Mouse (Mus musculus) intestine, embryonic 15.5 days (tissue): ENCODE data around the gene Fam102a. TPM values are rescaled to one million over a fixed set of nuclear protein-coding genes. Genes with fewer than 3 reads are reported as not detected.

ENCODE experiments used
- ATAC-seq: fragments of 200-750 bp; cut with Nextera tagmentation; 2 replicates; pipeline ENCODE4 v1.8.0; 2017; ENCODE audit warnings: moderate TSS enrichment, moderate library complexity
- H3K27ac ChIP-seq: fragments of 300-500 bp; sonication (generic); 2 replicates; pipeline ENCODE4 v1.5.1; 2015; ENCODE audit warnings: mild to moderate bottlenecking, inconsistent platforms
- H3K27me3 ChIP-seq: fragments of 300-500 bp; sonication (generic); replicated peaks from 2 replicates; pipeline ENCODE4 v1.6.1; 2015; ENCODE audit warnings: inconsistent platforms
- H3K36me3 ChIP-seq: fragments of 300-500 bp; sonication (generic); 2 replicates; pipeline ENCODE4 v1.6.1; 2015; ENCODE audit warnings: inconsistent platforms
- H3K4me1 ChIP-seq: fragments of 300-500 bp; sonication (generic); replicated peaks from 2 replicates; pipeline ENCODE4 v1.6.1; 2015; ENCODE audit warnings: inconsistent platforms
- H3K4me2 ChIP-seq: fragments of 300-500 bp; sonication (generic); replicated peaks from 2 replicates; pipeline ENCODE4 v1.6.1; 2015; ENCODE audit warnings: mild to moderate bottlenecking, inconsistent platforms
- H3K4me3 ChIP-seq: fragments of 300-500 bp; sonication (generic); replicated peaks from 2 replicates; pipeline ENCODE4 v1.5.1; 2015; ENCODE audit warnings: inconsistent platforms
- H3K9ac ChIP-seq: fragments of 300-500 bp; sonication (generic); 2 replicates; pipeline ENCODE4 v1.6.1; 2015; ENCODE audit warnings: inconsistent platforms
- H3K9me3 ChIP-seq: fragments of 300-500 bp; sonication (generic); 2 replicates; pipeline ENCODE4 v1.6.1; 2016; ENCODE audit warnings: inconsistent platforms
- WGBS: fragments of 180-500 bp; shearing (Covaris S2); methylation state at CpG from one replicate; pipeline ENCODE4 v1.1.7; 2015; 5-methylcytosine and 5-hydroxymethylcytosine counted together
- polyA plus RNA-seq: library from polyadenylated mRNA; unstranded; fragments of >200 nt; fragmentation: Nextera tagmentation; extraction: Ambion mirVana; gene quantifications from 2 replicates; pipeline ENCODE4 v1.2.1, GENCODE M21; 2015

The Fam102a gene
- polyA plus RNA-seq, 1 experiment from 2014 or later = 9.7 TPM

- H3K27me3 ChIP-seq = no peaks in the 10 kb centered on the region
- no peaks in the 10 kb centered on the region for H3K36me3 ChIP-seq
- H3K9me3 ChIP-seq = no peaks in the 10 kb centered on the region
- H3K27ac ChIP-seq = peak overlapping the region; percentile 56
- peaks cover 34% of the 10 kb centered on the region for H3K4me1 ChIP-seq
- 7% methylated on average over 34 of the region's 34 CpGs for WGBS
- H3K4me2 ChIP-seq = peak overlapping the region; percentile 87
- H3K4me3 ChIP-seq = peak overlapping the region; percentile 76
- peak; percentile 44 for ATAC-seq
- peak overlapping the region; percentile 61 for H3K9ac ChIP-seq
These were observed 72.3 kb downstream of the Fam102a start for GRCm38 (mm10) chr2:32607262-32607947.

DNA sequence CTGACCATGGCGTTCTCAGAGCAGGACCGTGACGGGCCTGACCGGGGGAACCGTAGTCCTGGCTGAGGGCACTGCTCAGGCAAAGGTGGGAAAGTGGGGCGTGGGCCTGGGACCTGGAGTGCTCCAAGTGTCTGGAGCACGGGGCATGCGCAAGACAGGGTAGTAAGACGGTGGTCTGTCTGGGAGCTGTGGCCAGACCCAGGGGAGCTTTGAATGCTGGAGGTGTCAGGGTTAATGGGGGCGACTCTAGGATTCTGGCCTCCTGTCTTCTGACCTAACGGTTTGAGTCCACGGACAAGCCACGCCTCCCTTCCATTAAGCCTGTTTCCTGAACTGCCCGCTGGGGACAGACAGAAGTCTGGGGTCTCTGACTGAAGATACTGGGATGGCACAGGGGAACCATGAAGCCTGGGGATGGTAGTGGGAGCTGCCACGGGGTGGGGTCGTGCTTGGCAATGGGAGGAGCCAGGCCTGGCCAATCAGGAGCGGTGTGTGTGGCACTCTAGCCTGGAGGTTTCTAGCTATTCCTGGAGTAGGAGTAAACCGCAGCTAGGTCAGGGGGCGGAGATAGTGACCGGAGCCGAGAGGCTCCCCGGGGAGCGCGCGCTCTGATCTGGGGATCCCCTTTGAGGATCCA, 73.1 kb downstream of the Fam102a start:
- Histone ChIP-seq H3K4me2 (peak overlapping the region; percentile 87), H3K9me3 (no peaks in the 10 kb centered on the region), H3K4me3 (peak overlapping the region; percentile 76), H3K27me3 (no peaks in the 10 kb centered on the region), H3K9ac (peak overlapping the region; percentile 47), H3K4me1 (peaks cover 33% of the 10 kb centered on the region), H3K36me3 (no peaks in the 10 kb centered on the region), H3K27ac (peak overlapping the region; percentile 56)
- ATAC-seq = peak; percentile 54
- WGBS = 8% methylated on average over 25 of the region's 25 CpGs

GRCm38 (mm10) chr2:32608778-32609435, 73.8 kb downstream of the Fam102a start:
- Histone ChIP-seq H3K27ac (peak overlapping the region; percentile 56; the same call in 1 of the 2 replicates), H3K9ac (peak overlapping the region; percentile 47), H3K4me2 (peak overlapping the region; percentile 87), H3K9me3 (no peaks in the 10 kb centered on the region), H3K36me3 (no peaks in the 10 kb centered on the region), H3K4me3 (peak overlapping the region; percentile 76), H3K4me1 (peaks cover 33% of the 10 kb centered on the region), H3K27me3 (no peaks in the 10 kb centered on the region)
- peak; percentile 13; the same call in 1 of the 2 replicates for ATAC-seq
- WGBS = 52% methylated on average over 18 of the region's 18 CpGs

DNA sequence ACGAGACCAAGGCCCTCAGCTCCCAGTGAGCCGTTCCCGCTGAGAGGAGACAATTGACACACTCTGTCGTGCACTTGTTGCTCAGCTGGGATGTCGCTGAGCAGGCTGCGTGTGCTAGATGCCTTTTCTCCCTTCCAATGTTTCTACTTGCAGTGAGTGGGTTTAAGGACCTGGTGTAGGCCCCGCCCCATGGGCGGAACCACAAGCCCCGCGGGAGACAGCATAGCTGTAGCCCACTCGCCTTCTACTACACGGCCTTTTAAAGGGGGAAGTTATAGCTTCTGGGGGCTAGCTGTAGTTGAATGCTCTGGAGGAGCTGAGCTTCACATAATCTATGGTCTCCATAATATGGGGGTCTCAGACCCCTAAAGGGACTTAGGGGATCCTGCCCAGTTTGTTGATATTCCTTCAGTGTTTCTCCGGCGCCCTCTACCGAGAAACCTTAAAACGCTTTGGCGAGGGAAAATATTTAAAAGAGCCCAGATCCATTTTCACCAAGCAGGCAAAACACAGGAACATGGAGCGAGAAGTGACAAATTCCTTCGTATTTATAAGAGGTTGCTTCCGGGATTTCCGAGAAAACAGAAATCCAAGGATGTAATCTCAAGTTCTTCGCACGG, 75.6 kb downstream of the Fam102a start:
- no peaks in the 10 kb centered on the region for H3K9me3 ChIP-seq
- no peak; the same call in 1 of the 2 replicates for ATAC-seq
- WGBS = 12% methylated on average over 23 of the region's 23 CpGs

DNA sequence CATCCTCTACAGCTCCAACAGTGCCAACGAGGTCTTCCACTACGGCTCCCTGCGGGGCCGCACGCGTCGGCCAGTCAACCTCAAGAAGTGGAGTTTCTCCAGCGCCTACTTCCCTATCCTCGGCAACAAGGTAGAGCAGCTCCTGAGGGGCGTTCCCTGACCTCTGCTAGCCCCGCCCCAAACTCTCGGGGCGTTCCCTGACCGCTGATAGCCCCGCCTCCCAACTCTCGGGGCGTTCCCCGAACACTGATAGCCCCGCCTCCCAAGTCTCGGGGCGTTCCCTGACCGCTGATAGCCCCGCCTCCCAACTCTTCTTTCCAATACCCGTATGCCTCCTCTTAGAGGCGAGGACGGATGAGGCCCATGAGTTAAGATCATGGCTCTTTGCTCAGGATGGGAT, 77.1 kb downstream of the Fam102a start:
- peaks cover 32% of the 10 kb centered on the region for H3K4me1 ChIP-seq
- no peaks in the 10 kb centered on the region for H3K27me3 ChIP-seq
- no peaks in the 10 kb centered on the region for H3K9me3 ChIP-seq
- peaks cover 4% of the 10 kb centered on the region for H3K36me3 ChIP-seq
- H3K4me3 ChIP-seq = no peak overlapping the region
- ATAC-seq = no peak
- H3K4me2 ChIP-seq = no peak overlapping the region
- WGBS = 74% methylated on average over 26 of the region's 26 CpGs
- H3K27ac ChIP-seq = no peak overlapping the region
- H3K9ac ChIP-seq = no peak overlapping the region

More for the DNA sequence above, 75.6 kb downstream of the Fam102a start:
- Histone ChIP-seq H3K4me3 (peak overlapping the region; percentile 34), H3K36me3 (peaks cover 4% of the 10 kb centered on the region), H3K27ac (no peak overlapping the region), H3K4me1 (peaks cover 33% of the 10 kb centered on the region), H3K9ac (0 out of 2 replicates have a peak overlapping the region, but pooled peaks have one; percentile 6), H3K27me3 (no peaks in the 10 kb centered on the region), H3K4me2 (peak overlapping the region; percentile 66)

DNA sequence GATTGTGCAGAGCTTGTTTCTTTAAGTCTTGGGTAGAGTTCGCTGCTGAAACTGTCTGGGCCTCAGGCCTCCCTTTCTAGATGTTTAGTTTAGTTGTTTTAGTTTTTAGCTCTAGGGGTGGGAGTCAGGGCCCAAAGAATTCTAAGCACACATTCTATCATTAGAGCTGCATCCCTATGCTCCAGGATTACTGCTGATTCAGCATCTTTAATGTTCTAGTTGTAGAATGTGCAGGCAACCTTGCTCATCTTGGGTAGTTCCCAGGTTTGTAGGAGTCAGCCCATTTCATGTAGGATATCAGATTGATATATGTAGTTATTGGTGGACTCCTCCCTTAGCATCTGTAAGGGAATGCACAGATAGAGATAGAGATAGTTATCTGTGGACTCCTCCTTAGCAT, 82.0 kb downstream of the Fam102a start:
- no peak overlapping the region for H3K4me2 ChIP-seq
- H3K36me3 ChIP-seq = peaks cover 4% of the 10 kb centered on the region
- H3K27me3 ChIP-seq = no peaks in the 10 kb centered on the region
- H3K27ac ChIP-seq = no peak overlapping the region
- H3K4me3 ChIP-seq = no peak overlapping the region
- ATAC-seq = no peak
- WGBS = 92% methylated on average over 1 of the region's 1 CpGs
- H3K4me1 ChIP-seq = peaks cover 31% of the 10 kb centered on the region
- H3K9ac ChIP-seq = no peak overlapping the region
- no peaks in the 10 kb centered on the region for H3K9me3 ChIP-seq

DNA sequence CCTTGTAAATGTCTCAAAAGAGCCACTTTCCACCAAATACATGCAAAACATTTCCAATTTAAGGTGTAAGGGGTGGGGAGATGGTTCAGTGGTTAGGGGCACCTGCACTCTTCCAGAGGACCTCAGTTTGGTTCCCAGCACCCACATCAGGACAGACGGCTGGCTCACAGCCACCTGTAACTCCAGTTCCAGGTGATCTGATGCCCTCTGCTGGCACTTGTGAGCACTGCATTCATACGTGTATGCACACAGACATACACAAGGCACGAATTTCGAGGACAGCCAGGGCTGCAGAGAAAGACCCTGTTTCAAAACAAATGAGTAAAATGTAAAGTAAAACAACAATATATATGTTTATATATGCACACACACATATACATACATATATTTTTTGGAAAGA, 82.5 kb downstream of the Fam102a start:
- no peak overlapping the region for H3K27ac ChIP-seq
- no peak overlapping the region for H3K4me2 ChIP-seq
- no peak overlapping the region for H3K9ac ChIP-seq
- H3K9me3 ChIP-seq = no peaks in the 10 kb centered on the region
- H3K4me1 ChIP-seq = peaks cover 30% of the 10 kb centered on the region
- WGBS = 94% methylated on average over 4 of the region's 4 CpGs
- no peak overlapping the region for H3K4me3 ChIP-seq
- H3K27me3 ChIP-seq = no peaks in the 10 kb centered on the region
- H3K36me3 ChIP-seq = peaks cover 4% of the 10 kb centered on the region
- no peak for ATAC-seq

DNA sequence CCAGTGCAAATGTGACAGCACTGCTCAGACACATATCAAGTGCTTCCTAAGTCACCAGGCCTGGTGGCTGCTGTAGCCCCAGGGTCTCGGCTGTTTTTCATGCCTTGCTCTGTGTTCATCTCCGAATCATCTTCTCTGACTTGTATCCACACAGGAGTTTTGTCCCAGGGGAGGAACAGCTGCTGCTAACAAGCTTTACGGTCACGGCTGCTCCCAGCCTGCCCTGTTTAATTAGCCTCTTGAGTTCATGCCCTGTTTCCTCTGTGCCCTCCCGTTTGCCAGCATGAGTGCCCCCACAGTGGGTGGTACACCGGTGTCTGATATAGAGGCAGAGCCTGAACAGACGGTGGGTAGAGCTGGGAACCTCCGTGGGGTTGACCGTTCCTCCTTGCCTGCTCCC, 82.9 kb downstream of the Fam102a start:
- peaks cover 4% of the 10 kb centered on the region for H3K36me3 ChIP-seq
- H3K9ac ChIP-seq = no peak overlapping the region
- peaks cover 30% of the 10 kb centered on the region for H3K4me1 ChIP-seq
- H3K9me3 ChIP-seq = no peaks in the 10 kb centered on the region
- no peak overlapping the region for H3K27ac ChIP-seq
- no peak for ATAC-seq
- H3K4me2 ChIP-seq = no peak overlapping the region
- no peaks in the 10 kb centered on the region for H3K27me3 ChIP-seq
- no peak overlapping the region for H3K4me3 ChIP-seq
- 79% methylated on average over 9 of the region's 9 CpGs for WGBS

Other genes starting within 250 kb of the Fam102a start
- gene Golga2, start 247.9 kb upstream of the Fam102a start, polyA plus RNA-seq = 19.7 and 20.5 TPM in 2 replicates
- 387 and 409 TPM in 2 replicates for gene Swi5, start 247.3 kb upstream of the Fam102a start, polyA plus RNA-seq
- 38.9 and 39.8 TPM in 2 replicates for gene Ciz1, start 183.0 kb upstream of the Fam102a start, polyA plus RNA-seq
- gene Dnm1, start 182.0 kb upstream of the Fam102a start, polyA plus RNA-seq = 12.2 and 16.4 TPM in 2 replicates
- gene 1110008P14Rik, start 153.4 kb upstream of the Fam102a start, polyA plus RNA-seq = 38.6 and 42.5 TPM in 2 replicates
- gene Lcn2, start 147.1 kb upstream of the Fam102a start, polyA plus RNA-seq = 1.8 and 4.7 TPM in 2 replicates
- gene Ptges2, start 139.4 kb upstream of the Fam102a start, polyA plus RNA-seq = 43.5 and 48.2 TPM in 2 replicates
- 4.7 and 5.0 TPM in 2 replicates for gene Naif1, start 84.9 kb upstream of the Fam102a start, polyA plus RNA-seq
- gene Slc25a25, start 83.9 kb upstream of the Fam102a start, polyA plus RNA-seq = 20.0 and 20.1 TPM in 2 replicates
- gene Dpm2, start 35.5 kb downstream of the Fam102a start, polyA plus RNA-seq = 115 and 121 TPM in 2 replicates
- 0.56 and 0.69 TPM in 2 replicates for gene Pip5kl1, start 39.5 kb downstream of the Fam102a start, polyA plus RNA-seq
- gene 9430097D07Rik, start 40.4 kb downstream of the Fam102a start, polyA plus RNA-seq = not detected in 2 replicates
- gene St6galnac4, start 51.8 kb downstream of the Fam102a start, polyA plus RNA-seq = 16.4 and 18.8 TPM in 2 replicates
- gene St6galnac6, start 64.4 kb downstream of the Fam102a start, polyA plus RNA-seq = 14.0 and 15.7 TPM in 2 replicates
- 19.2 and 19.6 TPM in 2 replicates for gene Ak1, start 86.4 kb downstream of the Fam102a start, polyA plus RNA-seq
- 62.6 and 63.2 TPM in 2 replicates for gene Eng, start 111.3 kb downstream of the Fam102a start, polyA plus RNA-seq
- 30.1 and 35.5 TPM in 2 replicates for gene Fpgs, start 168.8 kb downstream of the Fam102a start, polyA plus RNA-seq
- gene Cdk9, start 177.7 kb downstream of the Fam102a start, polyA plus RNA-seq = 95.7 and 99.6 TPM in 2 replicates
- 27.8 and 28.6 TPM in 2 replicates for gene Sh2d3c, start 185.7 kb downstream of the Fam102a start, polyA plus RNA-seq
- gene 6330409D20Rik, start 205.7 kb downstream of the Fam102a start, polyA plus RNA-seq = 0.13 and 0.34 TPM in 2 replicates
- 61.4 and 64.2 TPM in 2 replicates for gene Tor2a, start 221.9 kb downstream of the Fam102a start, polyA plus RNA-seq
- 0.18 and 0.29 TPM in 2 replicates for gene Ttc16, start 240.3 kb downstream of the Fam102a start, polyA plus RNA-seq
- gene Ptrh1, start 240.5 kb downstream of the Fam102a start, polyA plus RNA-seq = 5.5 and 6.4 TPM in 2 replicates
- 0.26 and 0.61 TPM in 2 replicates for gene Cfap157, start 249.1 kb downstream of the Fam102a start, polyA plus RNA-seq